Mouse (Mus musculus): ENCODE results near the gene Cpa3.
A peak's percentile ranks its signal among the peaks of the same experiment; 100 is the strongest.

Cpa3 gene

DNA sequence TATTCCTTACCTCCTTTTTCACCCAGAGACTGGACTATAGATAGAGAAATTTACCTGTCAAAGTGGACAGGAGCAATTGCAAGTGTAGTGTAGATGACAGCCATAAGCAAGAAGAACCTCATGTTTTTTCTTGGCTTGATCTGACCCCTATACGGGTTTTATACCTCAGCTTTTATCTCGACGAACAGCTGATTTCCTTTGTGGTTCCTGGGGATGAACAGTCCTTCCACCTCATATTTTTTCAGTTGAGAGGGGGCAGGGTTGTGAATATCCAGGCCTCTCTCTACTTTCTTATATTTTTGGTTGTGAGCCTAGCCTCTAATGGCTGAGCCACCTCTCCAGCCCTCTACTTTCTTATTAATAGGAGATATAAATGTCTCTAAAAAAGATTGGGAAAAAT, at the start of gene Cpa3:
Gene Cpa3, minus strand, starts transcription at position 132 of the 400 bp plus-strand sequence.
- DNase-seq, result no peak

DNA sequence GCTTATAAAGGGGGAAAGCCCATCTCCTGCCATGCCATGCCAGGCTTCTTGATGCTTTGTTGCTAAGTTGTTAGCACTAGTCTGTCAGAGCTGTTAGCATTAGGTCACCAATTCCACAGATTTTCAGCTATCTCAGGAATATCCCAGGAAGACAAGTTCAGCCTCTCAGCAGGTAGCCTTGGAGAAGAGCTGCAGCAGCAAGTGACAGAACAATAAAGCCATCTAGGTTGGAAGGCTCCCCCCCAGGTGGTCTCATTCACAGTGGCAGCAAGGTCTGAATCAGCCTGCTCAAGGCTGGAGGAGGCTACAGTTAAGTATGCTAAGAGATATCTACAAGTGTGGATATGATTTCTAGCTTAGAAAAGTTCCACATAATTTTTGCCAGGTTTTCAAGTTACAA, 49.4 kb upstream of the Cpa3 start:
- DNase-seq, result no peak

DNA sequence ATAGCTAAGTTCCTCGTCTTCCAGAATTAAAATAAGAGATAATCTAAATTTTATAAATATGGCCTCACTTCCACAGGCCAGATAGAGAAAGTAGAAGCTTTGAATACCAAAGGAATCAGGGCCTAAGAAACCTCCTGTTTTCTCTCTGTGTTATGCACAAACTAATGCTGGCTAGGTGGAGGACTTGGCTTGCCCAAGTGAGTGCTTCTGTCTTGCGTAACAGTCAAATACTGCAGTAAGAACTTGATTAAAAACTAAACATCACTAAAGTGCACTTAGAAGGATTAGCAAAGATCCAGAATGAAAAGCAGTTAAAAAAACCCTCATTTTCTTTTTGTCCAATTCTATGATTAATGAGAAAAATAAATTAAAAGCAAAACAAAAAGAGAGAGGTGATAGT, 46.8 kb upstream of the Cpa3 start:
- no peak for DNase-seq

DNA sequence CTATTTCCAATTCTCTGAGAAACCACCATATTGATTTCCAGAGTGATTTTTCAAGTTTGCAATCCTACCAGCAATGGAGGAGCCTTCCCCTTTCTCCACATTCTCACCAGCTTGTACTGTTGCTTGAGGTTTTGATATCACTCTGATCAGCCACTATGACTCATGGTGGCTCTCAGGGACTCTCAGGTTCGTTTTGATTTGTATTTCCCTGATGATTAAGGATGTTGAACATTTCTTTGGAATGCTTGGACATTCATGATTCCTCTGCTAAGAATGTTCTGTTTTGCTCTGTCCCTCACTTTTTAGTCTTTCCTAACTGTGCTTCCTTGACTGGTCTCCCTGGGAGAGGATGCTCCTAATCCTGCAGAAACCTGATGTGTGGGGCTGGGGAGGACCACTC, 39.8 kb upstream of the Cpa3 start:
- no peak for DNase-seq

DNA sequence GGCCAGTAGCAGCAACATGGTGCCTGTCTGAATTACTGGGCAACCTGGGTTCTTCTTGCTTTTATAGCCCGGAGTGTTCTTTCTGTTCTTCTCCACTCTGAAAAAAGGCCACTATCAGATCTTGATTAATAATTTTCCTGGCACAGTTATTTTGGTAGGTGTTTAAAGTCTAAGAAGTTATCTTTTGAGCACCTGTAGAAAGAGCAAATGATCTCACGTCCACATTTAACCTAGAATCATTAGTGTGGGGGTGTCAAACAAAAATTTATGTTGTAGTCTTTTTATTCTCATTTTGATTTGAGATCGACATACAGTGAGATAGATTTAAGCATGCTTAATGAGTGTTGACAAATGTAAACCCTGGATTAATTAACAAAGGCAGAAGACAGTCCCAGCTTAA, 33.7 kb upstream of the Cpa3 start, which contains the start of gene Cpb1:
Gene Cpb1, minus strand, starts transcription at position 101 of the 400 bp plus-strand sequence.
- DNase-seq, result no peak

DNA sequence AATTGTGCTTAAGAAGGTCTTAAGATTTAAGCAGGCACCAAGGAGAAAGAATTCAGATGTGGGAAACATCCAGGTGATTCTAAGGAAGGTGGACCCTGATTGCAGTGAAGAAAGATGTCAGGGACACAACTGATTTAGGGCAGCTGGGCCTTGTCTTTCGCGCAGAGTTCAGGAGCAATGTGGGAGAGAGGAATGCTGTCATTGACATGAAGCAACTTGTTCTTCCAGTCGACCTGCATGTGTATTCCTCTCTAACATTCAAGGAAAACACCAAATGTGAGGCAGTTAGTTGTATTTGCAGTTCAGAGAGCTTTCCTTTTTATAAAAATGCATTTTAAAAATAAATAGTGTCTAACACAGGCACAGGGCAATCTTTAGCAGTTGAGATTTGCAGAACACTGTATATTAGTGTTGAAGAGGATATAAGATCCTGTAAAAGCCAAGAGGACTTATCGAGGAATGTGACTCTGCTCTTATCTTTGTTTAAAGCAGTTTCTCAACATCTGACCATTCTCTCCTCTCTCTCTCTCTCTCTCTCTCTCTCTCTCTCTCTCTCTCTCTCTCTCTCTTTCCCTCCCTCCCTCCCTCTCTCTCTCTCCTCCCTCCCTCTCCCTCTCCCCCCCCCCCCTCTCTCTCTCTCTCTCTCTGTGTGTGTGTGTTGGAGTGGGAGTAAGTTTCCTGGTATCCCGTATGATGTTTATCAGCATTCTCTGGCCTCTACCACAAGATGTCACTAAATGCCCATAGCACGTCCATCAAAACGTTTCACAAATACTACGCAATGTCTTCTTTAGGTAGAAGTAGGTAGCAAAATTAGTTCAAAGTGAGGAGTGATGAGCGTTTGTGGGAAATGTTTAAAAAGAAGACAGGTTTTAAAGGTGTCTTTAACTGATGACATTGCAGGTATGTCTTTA, 12.8 kb upstream of the Cpa3 start:
- no peak for DNase-seq

DNA sequence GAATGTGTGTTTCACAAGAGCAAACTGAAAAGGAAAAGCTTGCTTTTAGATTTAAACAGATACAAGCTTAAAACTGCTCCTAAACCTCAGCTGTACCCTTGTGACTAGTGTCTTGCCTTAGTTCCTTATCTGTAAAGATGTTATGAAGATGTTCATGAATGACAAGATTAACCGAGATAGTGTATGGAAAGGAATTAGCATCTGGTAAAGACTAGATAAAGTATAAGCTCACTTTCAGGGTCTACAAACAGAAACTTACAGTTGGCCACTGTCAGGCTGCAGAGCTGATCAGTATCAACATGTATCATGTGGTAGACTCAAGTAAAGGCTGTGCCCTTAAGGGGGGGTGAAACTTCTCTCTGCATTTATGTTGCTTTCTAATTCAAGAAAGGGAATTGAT, 1.9 kb upstream of the Cpa3 start:
- no peak for DNase-seq

DNA sequence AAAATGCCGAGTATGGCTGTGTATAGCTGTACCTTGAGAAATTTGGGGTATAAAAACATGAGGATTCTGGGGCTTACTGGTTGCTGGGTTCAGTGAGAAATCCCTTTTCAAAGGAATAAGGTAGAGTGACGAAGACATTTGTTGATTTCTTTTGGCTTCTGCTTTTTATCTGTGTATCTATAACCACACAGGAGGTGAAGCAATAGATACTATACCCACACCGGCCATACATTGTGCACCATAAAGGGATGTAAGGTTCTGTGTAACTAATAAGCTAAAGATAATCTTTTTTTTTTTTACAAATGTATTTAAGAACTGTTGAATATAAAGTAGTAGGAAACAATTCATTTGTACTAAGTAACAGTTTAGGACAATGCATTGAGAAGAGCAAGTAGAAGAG, 2.2 kb downstream of the Cpa3 start:
- no peak for DNase-seq

DNA sequence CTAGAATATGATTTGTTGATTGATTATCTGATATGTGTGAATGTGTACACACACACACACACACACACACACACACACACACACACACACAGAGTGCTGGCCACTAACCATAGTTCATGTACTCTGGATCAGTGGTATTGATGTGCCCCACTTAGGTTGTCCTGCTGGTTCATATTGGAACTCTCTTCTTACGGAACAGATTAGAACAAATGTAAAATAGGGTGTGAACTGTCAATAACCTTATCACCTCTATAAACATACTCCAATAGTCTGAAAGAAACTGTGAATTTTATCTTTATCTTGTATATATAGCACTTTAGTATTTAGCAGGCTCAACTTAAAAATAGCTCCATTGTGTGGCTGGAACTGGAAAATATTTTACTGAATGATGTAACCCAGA, 5.0 kb downstream of the Cpa3 start:
- no peak for DNase-seq

DNA sequence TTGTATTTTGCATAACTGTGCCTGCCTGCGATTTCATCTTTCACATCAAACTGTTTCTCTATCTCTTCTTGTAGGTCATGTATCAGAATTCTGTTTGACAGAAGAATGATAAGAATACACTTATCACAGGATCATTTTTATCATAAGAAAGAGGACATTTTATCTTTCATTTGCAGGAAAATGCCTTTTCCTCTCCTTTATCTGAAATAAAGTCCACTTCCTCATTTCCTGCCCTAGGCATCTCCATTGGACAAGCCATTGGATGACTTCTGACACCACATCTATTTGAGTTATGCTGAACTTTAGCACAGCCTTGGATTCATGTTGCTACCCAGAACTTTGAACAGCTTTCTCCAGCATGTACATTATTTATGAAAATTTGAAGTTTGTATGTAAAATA, 13.0 kb downstream of the Cpa3 start:
- DNase-seq, result no peak

DNA sequence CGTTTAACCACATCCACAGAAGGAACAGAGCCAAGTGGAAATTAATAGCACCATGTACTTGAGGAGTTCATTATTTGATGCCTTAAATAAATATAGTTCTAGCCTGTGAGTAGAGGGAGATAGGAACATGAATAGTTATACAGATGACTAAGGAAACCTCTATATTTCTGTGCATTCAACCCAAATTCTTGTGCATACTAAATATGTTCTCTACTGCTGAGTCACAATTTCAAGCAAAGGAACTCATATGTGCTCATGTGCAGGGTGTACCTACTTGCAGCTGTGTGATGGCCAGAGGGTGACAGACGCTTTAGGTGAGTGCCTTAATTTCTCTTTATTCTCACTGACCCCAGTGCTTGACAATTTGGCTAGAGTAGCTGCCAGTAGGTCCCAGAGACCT, 16.6 kb downstream of the Cpa3 start:
- DNase-seq, result no peak

DNA sequence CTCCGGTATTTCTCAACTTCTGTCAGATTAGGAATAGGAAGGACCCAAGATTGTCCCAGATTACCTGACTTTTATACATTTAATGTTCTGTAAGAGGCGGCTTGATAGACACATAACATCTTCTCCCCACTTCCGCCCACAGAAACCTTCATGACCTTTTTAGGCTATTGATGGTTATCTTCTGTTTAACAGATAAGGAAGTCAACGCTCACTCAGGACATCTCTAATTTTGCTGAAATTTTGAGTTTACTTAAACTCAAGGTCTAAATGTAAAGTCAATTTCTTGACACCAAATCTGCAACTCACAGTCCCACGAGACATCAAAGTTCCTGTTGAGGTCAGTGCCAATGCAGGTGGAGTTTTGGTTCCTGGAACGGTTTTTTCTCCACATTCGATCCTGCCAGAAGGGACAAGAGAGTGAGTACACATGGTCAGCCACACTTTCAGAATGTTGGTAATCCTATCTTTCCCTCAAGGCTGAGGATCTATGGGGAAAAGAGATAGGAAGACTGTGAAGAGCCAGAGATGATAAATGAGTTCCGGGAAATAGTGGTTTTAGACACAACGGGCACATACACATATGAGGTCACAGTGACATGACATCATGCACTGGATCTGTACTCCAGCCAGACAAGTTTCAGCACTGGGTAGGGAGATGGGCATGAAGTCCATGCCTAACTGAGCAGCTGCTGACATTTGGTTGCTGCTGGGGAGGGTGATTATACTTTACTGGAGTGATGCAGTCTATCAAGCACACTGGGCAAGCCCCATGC, 18.9 kb downstream of the Cpa3 start:
- no peak for DNase-seq

DNA sequence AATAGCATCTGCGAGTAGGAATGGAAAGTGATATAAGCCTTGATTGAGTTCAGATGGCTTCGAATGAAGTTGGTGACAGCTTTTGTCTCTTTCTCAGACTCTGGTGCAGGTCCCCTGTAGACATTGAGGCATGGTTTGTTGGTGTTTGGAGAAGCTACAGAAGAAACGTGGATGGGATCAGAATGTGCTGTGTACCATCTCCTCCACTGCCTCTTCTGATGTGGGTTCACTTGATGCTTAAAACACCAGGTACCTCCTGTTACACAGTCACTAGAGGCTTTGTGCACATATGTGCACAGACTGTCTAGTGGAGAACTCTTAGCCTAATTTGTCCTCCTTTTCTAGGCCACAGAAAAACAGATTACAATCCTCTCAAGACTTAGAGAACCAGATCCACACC, 19.8 kb downstream of the Cpa3 start:
- no peak for DNase-seq

DNA sequence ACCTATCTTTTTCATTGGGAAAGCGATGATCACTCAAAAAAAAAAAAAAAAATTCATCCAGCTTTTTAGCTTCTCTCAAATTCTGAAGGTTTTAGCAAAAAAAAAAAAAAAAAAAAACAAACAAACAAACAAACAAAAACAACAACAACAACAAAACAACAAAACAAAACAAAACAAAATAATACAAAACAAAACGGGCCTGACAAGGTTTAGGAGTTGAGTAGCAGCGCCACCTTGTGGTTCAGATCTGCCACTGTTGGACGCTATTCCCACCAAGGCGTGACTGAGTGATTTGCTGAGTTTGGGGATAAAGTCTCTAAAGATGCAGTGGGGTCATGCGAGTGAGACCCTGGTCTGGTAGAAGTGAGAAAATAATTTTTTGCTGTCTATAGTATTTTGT, 43.1 kb downstream of the Cpa3 start:
- DNase-seq, result peak; percentile 40

DNA sequence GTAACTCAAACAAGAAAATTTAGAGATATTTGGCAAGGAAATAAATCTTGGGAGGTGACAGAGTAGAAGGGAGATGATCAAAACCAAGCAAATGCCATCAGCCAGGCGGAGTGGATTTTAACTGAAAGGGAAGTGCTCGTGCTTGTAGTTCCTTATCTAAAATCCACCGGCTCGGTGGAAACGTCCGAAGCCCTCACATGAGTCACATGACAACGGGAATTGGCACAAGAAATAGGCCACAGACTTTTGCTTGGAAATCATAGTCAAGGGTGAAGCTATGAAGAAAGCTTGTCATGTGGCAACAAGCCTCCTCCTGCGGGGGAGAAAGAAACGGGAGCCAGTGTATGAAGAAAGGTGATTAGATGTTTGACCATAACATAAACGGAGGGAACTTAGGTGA, 44.1 kb downstream of the Cpa3 start:
- DNase-seq, result no peak

DNA sequence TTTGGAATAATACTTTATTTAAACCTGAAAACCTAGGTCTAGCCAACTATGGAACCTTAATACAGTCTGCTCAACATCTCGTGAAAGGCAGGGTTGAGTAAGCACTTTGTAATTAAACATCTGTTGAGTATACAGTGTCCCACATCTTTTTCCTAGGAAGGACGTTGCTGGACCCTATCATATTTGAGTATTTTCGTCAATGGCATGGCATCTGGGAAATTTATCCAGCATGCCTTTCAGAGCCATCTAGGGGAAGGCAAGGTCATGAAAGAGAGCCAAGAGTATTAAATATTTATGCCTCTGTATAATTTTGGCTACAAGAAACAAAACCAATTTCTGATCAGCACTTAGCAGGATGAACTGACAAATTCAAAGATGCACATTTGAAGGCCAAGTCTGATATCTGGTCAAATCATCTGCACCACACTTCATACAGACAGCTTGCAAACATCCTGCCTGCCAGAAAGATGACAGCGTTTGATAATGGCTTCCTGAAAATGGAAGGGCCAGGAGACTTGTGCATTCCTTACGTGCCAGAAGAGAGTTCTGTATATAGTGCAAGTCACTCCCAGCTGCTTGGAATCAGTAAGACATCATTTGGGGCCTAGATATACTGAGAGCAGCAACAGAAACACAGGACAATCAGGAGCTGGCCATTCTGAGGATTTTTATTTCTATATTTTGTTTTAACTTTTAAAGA, 52.9 kb downstream of the Cpa3 start:
- no peak for DNase-seq

DNA sequence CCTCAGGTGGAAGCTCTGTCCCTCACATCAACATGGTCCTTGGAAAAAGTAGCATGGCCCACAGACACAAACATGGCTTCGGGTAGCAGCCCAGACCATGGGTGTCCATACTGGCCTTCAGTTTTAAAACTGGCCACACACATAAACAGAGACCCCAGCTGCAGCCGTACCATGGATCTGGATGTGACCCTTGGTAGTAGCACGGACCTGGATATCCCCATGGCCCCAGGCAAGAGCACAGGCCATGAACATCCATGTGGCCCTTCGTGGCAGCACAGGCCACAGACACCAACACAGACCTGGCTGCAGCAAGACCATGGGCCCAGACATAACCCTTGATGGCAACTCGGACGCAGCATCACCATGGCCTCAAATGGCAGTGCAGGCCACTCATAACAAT, 69.6 kb downstream of the Cpa3 start:
- DNase-seq, result no peak

DNA sequence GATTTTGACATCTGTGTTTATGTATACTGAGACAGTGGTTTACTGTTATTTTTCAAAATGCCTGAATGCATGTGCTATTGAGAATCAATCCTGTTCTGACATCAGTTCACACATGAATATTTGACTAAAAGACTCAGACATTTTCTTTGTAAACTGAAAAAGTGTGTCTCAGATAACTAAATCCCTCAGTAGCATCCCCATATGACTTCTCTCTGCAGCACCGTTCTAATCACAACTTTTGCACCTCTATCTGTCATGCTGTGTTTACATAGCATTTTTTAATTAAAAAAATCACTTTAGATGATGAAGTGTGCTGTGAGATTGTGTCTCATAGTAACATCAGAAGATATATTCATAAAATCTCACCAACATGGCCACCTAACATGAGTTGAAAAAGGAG, 74.5 kb downstream of the Cpa3 start:
- no peak for DNase-seq
